Comparison of ENCODE assay signal across 11 mouse cellular contexts in genomic region chr4:130298877-130299628, GRCm38 (mm10). TPM values are rescaled to one million over a fixed set of nuclear protein-coding genes. Genes with fewer than 3 reads are reported as not detected.
DNase-seq lines count a peak whose midpoint lies in the region; ATAC-seq and TF ChIP-seq lines count a peak whose summit lies in the region.
"Had no signal": no experiment of that assay in that cellular context is flagged by ENCODE, and none has a peak within 500 bp of the region (broad histone marks: within the 10 kb centered on the region; RNA-seq: fewer than 3 reads in every experiment).

No protein-coding gene starts in this region.

- in situ Hi-C loops in ES-E14 (cut with MboI; ENCODE audit: low sequenced_read_pairs in 2 of 2, unreplicated experiment in 2 of 2): no loop called here

- peak overlapping the region; percentile 36 for H3K9ac ChIP-seq in ES-E14 (ENCODE audit: insufficient read depth, low read depth, low read length, poor library complexity, severe bottlenecking)
- 0 out of 2 replicates have a peak overlapping the region, but pooled peaks have one; percentile 6 for H3K9ac ChIP-seq in heart, embryonic 12.5 days

- H3K36me3 ChIP-seq in ES-E14 (ENCODE audit: control insufficient read depth, insufficient read depth, low read length, poor library complexity, severe bottlenecking): no peaks in the 10 kb centered on the region
- no peaks in the 10 kb centered on the region for H3K36me3 ChIP-seq in heart, embryonic 12.5 days
- H3K36me3 ChIP-seq: embryonic facial prominence, embryonic 13.5 days had no signal

- H3K27me3 ChIP-seq in heart, embryonic 12.5 days (replicated peaks): 0 out of 2 replicates have a peak, but pooled peaks cover 5% of the 10 kb centered on the region

- H3K4me3 ChIP-seq in ES-E14 (ENCODE audit: insufficient read depth in 1 of 2, low read depth in 1 of 2, low read length in 2 of 2, poor library complexity in 1 of 2, severe bottlenecking in 1 of 2): peak overlapping the region in 1 of 2 experiments; percentile 34; a peak in 2 of 4 replicates
- no peak overlapping the region for H3K4me3 ChIP-seq in heart, embryonic 12.5 days
- H3K4me3 ChIP-seq: embryonic facial prominence, embryonic 13.5 days had no signal

- ATAC-seq in heart, embryonic 12.5 days (ENCODE audit: insufficient number of reproducible peaks, low FRiP score): no peak
- no peak for ATAC-seq in CD4-positive, CD25-positive, alpha-beta regulatory T cell, adult 4 months

- WGBS in heart, embryonic 12.5 days: 59% methylated on average over 11 of the region's 11 CpGs

- H3K27ac ChIP-seq in ES-E14 (ENCODE audit: insufficient read depth, low read depth, low read length, poor library complexity, severe bottlenecking): no peak overlapping the region
- H3K27ac ChIP-seq in heart, embryonic 12.5 days (ENCODE audit: poor library complexity, severe bottlenecking): no peak overlapping the region; the same call in 1 of the 2 replicates
- H3K27ac ChIP-seq: embryonic facial prominence, embryonic 13.5 days had no signal

- H3K4me1 ChIP-seq in ES-E14 (ENCODE audit: control insufficient read depth in 2 of 2, insufficient read depth in 2 of 2, low read length in 2 of 2, poor library complexity in 1 of 2): peaks cover 14 to 28% of the 10 kb centered on the region in 2 experiments
- H3K4me1 ChIP-seq in heart, embryonic 12.5 days (replicated peaks): peaks cover 20% of the 10 kb centered on the region

- no peak overlapping the region for H3K4me2 ChIP-seq in heart, embryonic 12.5 days
- H3K4me2 ChIP-seq: embryonic facial prominence, embryonic 13.5 days had no signal

- DNase-seq in adrenal gland, postnatal 10 days: peak; percentile 54
- no peak for DNase-seq in adrenal gland, adult 2 months
- no peak for DNase-seq in ES-E14 (ENCODE audit: low read depth, low spot score)
- DNase-seq in cerebellum, postnatal 14 days: peak; percentile 85 to 90
- no peak for DNase-seq in spleen, adult 12 weeks (ENCODE audit: low spot score)
- no peak for DNase-seq in frontal cortex, postnatal 10 days (ENCODE audit: low spot score in 2 of 2)

- no peaks in the 10 kb centered on the region for H3K9me3 ChIP-seq in ES-E14 (ENCODE audit: control insufficient read depth, insufficient read depth, low read depth, low read length)
- H3K9me3 ChIP-seq in heart, embryonic 12.5 days (replicated peaks): no peaks in the 10 kb centered on the region
- H3K9me3 ChIP-seq: embryonic facial prominence, embryonic 13.5 days had no signal

TF ChIP-seq in ES-E14, 5 proteins besides CTCF, POLR2A, EP300 and RAD21:
- TF ChIP-seq ZNF384 (IDR thresholded peaks at IDR 0.05; ENCODE audit: low read depth, low read length): no peak
- no peak for TF ChIP-seq HCFC1 (IDR thresholded peaks at IDR 0.05; ENCODE audit: borderline replicate concordance, insufficient read depth, low read length)
- TF ChIP-seq CHD2 (IDR thresholded peaks at IDR 0.05; ENCODE audit: low read depth, low read length): no peak
- no peak for TF ChIP-seq ZC3H11A (IDR thresholded peaks at IDR 0.05; ENCODE audit: borderline replicate concordance, low read depth, low read length)
- no peak for TF ChIP-seq MAFK (IDR thresholded peaks at IDR 0.05; ENCODE audit: insufficient read depth, low read depth, low read length)

RNA-seq across cellular contexts. Expression of gene Fabp3, which starts 9.3 kb away (rescaled TPM):
- 100 to 1,000 TPM; 110 to 422 TPM for total RNA-seq in adrenal gland, postnatal 10 days (2021)
- total RNA-seq in adrenal gland, adult 2 months (2021): 100 to 1,000 TPM in 1 of 2 experiments, 10 to 100 TPM in 1; 51.1 to 150 TPM
- 19.0 and 24.8 TPM in 2 replicates for polyA plus RNA-seq in adrenal gland, adult 2 months (2012; rRNA removed)
- total RNA-seq in ES-E14 (2012; rRNA removed): 97.5 and 145 TPM in 2 replicates
- 762 and 794 TPM in 2 replicates for polyA plus RNA-seq in heart, embryonic 12.5 days (2016; fragmentation: Nextera tagmentation; extraction: Ambion mirVana)
- polyA plus RNA-seq in CD4-positive, CD25-positive, alpha-beta regulatory T cell, adult 4 months (2017; shearing (Covaris generic)): not detected

RNA-seq across cellular contexts. Expression of gene Gm10570, which starts 9.4 kb away (rescaled TPM):
- 1 to 10 TPM in 1 of 2 experiments, not detected in 1; 1.3 TPM for total RNA-seq in adrenal gland, postnatal 10 days (2021)
- not detected for total RNA-seq in adrenal gland, adult 2 months (2021)
- polyA plus RNA-seq in adrenal gland, adult 2 months (2012; rRNA removed): 0.34 and 0.64 TPM in 2 replicates
- total RNA-seq in ES-E14 (2012; rRNA removed): 0.49 TPM in 1 of 2 replicates, not detected in the other
- 0.88 and 1.5 TPM in 2 replicates for polyA plus RNA-seq in heart, embryonic 12.5 days (2016; fragmentation: Nextera tagmentation; extraction: Ambion mirVana)
- not detected for polyA plus RNA-seq in CD4-positive, CD25-positive, alpha-beta regulatory T cell, adult 4 months (2017; shearing (Covaris generic))
- polyA plus RNA-seq: embryonic facial prominence, embryonic 13.5 days; kidney, embryonic 14.5 days; liver, embryonic 16.5 days had no signal

RNA-seq across cellular contexts. Expression of gene Serinc2, which starts 20.0 kb away (rescaled TPM):
- 1 to 10 TPM; 2.9 to 5.1 TPM for total RNA-seq in adrenal gland, postnatal 10 days (2021)
- 1 to 10 TPM in 1 of 2 experiments, under 1 TPM in 1; 0.93 to 1.0 TPM for total RNA-seq in adrenal gland, adult 2 months (2021)
- polyA plus RNA-seq in adrenal gland, adult 2 months (2012; rRNA removed): 6.2 and 7.1 TPM in 2 replicates
- total RNA-seq in ES-E14 (2012; rRNA removed): 4.6 and 8.0 TPM in 2 replicates
- 13.6 and 14.1 TPM in 2 replicates for polyA plus RNA-seq in heart, embryonic 12.5 days (2016; fragmentation: Nextera tagmentation; extraction: Ambion mirVana)
- 1 to 10 TPM in 1 of 2 experiments, under 1 TPM in 1; 0.34 to 1.2 TPM for polyA plus RNA-seq in CD4-positive, CD25-positive, alpha-beta regulatory T cell, adult 4 months (2017; shearing (Covaris generic))

Comparison
In these comparisons a context has a peak if more than half of its experiments do, and no peak if none do; other contexts are left out.
1. DNase-seq: peak in adrenal gland, postnatal 10 days (single experiment) and cerebellum, postnatal 14 days (2 of 2); none in adrenal gland, adult 2 months (single experiment), ES-E14 (single experiment), spleen, adult 12 weeks (single experiment) and frontal cortex, postnatal 10 days (0 of 2).